Mouse (Mus musculus) MN1 (cell line): Measurements from ENCODE around the gene Zfp976.
"Not testable (repeated sequence)": the region's sequence is repeated elsewhere in the genome, so short reads cannot be mapped to it uniquely, and the experiment has no call there.

ENCODE experiments used
- DNase-seq: peaks from one replicate; pipeline ENCODE4 v3.0.0-alpha.2; 2016; ENCODE audit warnings: low spot score

The Zfp976 gene

GRCm38 (mm10) chr7:42642152-42643115 is at the start of gene Zfp976:
Gene Zfp976, minus strand, starts transcription at chr7:42642588.
- peak; percentile 68 for DNase-seq

GRCm38 (mm10) chr7:42680081-42680480 is 37.7 kb upstream of the Zfp976 start:
- not testable (repeated sequence) for DNase-seq

- not testable (repeated sequence) for DNase-seq
Observed at GRCm38 (mm10) chr7:42679646-42680045, 37.3 kb upstream of the Zfp976 start.

GRCm38 (mm10) chr7:42660140-42660539 is 17.8 kb upstream of the Zfp976 start:
- DNase-seq = not testable (repeated sequence)

- not testable (repeated sequence) for DNase-seq
Observed at GRCm38 (mm10) chr7:42655211-42655610, 12.8 kb upstream of the Zfp976 start.

GRCm38 (mm10) chr7:42643120-42643620 is 782 bp upstream of the Zfp976 start:
- not testable (repeated sequence) for DNase-seq

- not testable (repeated sequence) for DNase-seq
Observed at GRCm38 (mm10) chr7:42631031-42631430, 11.4 kb downstream of the Zfp976 start.

- DNase-seq = not testable (repeated sequence)
Observed at GRCm38 (mm10) chr7:42595666-42596065, 46.7 kb downstream of the Zfp976 start.

- peak; percentile 10 for DNase-seq
Observed at GRCm38 (mm10) chr7:42592413-42592812, 50.0 kb downstream of the Zfp976 start, which contains the start of gene Zfp977. Gene Zfp977, minus strand, starts transcription at chr7:42592547.

- not testable (repeated sequence) for DNase-seq
Observed at GRCm38 (mm10) chr7:42591311-42591710, 51.1 kb downstream of the Zfp976 start.

- no peak for DNase-seq
Observed at GRCm38 (mm10) chr7:42578488-42578887, 63.9 kb downstream of the Zfp976 start, which contains the start of gene Gm21028. Gene Gm21028, minus strand, starts transcription at chr7:42578588.
